Mouse (Mus musculus) hematopoietic stem cell, adult 5-6 weeks (primary cell): ENCODE measurements at regions not wholly inside any gene's neighbourhood (a gene's known extent, or its start where the extent isn't known, plus 50 kb on each side); places are given as distances from the start of the nearest gene placed in this dataset.
A peak's percentile ranks its signal among the peaks of the same experiment; 100 is the strongest.

Source experiments
- ATAC-seq, 2 experiments: fragments of 125-278 bp in 1 of 2; replicated peaks in 1 of 2; 2 replicates each; pipeline ENCODE4 v1.8.0; 2016 to 2017; ENCODE audit warnings: inconsistent platforms in 2 of 2, mild to moderate bottlenecking in 2 of 2, moderate number of reproducible peaks in 2 of 2, low read depth in 1 of 2, moderate TSS enrichment in 1 of 2; ENCODE audit not compliant: low FRiP score in 2 of 2, poor library complexity in 2 of 2, severe bottlenecking in 2 of 2, insufficient read depth in 1 of 2, low TSS enrichment in 1 of 2

- ATAC-seq: no peak
Observed at GRCm38 (mm10) chr2:108584799-108585198, 695.7 kb upstream of the Kif18a start.

- 0 out of 4 replicates have a peak, but pooled peaks of 1 of the 2 experiments have one; percentile 17 for ATAC-seq
Observed at GRCm38 (mm10) chr2:108593555-108593954, 687.0 kb upstream of the Kif18a start.

DNA sequence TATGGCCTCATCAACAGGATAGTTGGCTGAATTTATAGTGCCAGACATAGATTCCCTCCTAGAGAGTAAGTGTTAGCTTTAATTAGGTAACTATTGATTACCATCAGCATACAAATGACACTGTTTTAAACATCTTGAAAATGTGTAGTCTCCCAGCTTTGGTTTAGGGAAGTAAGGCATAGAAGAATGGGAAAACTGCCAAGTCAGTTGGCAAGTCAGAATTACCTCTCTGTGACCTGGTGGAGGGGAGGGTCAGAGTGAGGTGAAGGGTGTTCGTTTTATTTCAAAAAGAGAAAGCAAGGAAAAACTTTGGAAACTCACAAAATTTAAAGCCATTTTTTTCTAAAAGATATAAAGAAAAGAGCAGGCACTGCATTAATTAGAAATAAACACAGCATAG lies 680.2 kb upstream of the Kif18a start:
- peak; percentile 62 to 64; a peak in 1 of 4 replicates for ATAC-seq

DNA sequence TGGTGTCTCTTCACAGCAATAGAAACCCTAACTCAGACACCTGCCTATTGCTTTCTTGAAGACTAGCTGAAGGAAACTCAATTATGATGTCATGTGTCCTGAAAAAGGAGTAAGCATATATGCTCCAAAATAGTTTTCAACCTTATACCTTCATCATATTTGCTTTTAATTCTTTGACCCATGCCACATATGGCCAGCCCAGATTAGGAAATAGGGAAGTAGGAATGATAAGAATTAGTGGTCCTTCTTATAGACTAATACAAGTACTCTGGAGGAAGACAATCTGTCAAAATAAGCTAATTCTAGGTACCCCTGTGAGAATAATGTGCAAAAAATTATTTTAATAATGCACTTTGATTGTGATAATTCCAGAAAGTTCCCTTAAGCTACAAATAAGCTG lies 661.0 kb upstream of the Kif18a start:
- no peak for ATAC-seq

DNA sequence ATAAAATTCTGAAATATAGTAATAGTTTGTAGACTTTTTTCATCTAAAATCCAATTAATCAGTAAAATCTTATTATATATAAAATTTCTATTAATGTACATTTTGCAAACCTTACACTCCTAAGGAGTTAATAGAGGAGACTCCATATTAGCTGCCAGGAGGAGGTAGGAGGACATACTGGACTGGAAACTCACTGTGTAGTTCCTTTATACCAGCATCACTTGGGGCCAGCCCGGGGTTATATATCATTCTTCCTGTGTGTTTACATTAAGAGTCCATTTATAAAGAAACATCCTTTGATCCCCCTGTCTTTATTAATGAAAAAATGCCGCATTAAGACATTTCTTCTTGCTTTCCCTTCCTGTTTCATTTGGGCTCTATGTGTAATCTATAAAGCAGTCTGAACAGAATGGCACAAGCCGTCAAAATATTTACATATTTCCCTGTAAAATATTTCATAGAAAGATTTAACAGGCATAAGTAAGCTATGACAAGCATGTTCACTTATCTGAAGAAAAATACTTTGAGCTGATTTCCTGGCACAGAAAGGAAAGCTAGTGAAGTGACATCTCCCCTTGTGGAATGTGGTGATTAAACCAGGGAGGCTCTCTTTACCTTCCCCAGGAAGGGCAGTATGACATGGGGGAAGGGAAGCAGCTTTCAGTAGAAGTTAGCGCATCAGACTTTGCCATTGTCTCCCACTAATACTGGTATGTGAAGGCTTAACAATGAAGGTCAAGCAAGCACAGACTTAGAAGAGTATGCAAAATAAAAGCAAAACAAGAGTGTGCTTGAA lies 658.0 kb upstream of the Kif18a start:
- no peak for ATAC-seq

GRCm38 (mm10) chr2:108635644-108636043 lies 644.9 kb upstream of the Kif18a start:
- no peak for ATAC-seq

DNA sequence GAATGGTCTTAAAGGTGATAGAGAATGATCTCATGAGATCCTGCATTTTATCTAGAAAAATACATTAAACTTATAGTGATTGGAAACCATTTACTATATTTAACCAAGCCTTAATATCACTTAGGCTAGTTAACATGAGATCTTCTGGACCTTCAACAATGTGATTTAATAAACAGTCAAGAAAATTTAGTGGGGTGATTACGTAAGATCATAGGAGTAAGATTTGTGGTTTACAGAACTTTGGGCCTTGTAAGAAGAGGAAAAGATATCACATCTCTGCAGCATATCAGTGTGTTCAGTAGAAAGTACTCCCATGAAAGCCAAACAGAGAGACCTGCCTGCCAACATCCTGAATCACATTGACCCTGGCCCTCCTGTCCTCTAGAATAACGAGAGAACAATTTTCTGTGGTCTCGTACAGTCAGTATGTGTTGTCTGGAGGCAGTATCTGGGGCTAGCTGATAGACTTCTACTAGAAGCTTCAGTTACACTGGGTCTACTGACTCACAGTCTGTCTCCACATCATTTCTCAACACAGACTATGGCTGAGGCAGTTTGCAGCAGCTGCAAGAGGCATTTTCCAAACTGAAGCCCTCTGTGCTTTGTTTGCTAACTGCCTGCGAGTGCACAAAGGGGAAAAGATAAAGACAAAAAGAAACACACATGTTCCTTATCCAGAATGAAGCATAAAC lies 619.7 kb upstream of the Kif18a start:
- no peak for ATAC-seq

DNA sequence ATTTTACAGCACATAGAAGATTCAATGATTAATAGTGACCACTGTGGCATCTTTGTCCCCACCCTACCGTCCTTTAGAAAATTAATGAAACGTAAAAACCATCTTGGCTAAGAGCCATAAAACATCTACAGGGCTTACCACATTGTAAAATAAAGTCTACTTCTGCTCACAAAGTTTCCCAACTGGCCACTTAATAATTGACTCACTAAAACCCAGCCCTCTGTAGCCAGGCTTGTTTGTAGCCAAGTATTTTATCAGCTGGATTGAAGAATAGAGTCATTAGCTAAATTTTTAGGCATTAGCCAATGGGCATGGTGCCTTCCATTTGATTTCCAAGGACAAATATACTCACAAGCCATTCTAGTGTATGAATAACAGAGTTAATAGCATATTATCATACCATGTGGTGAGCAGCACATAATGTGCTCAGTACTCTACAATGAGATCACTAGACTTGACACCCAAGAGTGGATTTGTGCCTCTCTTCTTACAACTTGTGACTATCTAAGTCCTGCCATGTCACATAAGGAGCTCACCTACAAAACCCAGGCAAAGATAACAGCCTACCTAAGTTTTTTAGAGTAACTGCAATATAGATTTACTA lies 602.7 kb upstream of the Kif18a start:
- ATAC-seq: no peak

DNA sequence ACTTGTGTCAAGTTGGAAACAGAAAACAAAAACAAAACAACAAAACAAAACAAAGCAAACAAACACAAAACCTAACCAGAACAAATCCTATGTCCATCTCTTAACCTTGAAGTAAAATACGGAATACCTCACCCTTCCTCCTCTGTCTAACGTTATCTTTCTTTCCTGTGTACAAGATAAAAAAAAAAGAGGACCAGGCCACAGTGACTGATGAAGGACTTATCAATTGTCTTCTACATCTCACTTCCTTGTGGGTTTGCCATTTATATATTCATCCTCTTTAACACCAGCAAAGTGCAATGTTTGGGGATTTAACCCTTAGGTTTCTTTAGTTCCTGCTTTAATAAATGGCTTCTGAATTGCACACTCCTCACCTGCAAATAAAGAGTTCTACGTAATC lies 599.0 kb upstream of the Kif18a start:
- ATAC-seq: no peak

DNA sequence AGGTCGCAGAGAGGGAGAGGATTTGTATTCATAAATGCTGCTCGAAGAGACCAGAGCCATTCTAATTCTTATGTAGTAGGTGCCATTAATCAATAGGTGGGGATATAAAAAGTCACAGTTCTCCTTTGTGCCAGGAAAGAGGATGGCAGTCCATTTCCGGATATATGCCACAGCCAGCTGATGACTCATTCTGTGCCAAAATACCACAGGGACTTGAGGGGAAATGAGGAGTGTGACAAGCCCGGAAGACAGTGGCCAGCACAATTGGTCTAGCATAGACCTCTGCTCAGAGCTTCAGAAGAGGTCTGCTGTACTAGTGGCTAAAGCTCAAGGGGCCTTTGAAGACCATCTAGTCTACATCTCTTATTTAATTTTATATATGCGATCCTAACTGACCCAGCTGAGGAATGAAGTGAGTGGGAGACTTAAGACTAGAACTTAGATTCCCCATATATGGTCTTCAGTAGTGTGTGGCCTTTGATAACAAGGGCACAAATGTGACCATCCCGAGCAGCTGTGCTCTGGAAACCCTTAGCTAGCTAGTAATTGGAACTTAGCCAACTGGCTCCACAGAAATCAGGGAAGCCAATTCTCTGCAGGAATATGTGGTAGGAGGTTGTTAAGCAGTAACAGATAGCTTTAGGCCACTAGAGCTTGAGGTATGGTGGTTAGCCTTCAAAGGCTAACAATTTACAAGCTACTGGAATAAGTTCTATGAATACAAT lies 594.4 kb upstream of the Kif18a start:
- ATAC-seq: peak; percentile 92 to 96

DNA sequence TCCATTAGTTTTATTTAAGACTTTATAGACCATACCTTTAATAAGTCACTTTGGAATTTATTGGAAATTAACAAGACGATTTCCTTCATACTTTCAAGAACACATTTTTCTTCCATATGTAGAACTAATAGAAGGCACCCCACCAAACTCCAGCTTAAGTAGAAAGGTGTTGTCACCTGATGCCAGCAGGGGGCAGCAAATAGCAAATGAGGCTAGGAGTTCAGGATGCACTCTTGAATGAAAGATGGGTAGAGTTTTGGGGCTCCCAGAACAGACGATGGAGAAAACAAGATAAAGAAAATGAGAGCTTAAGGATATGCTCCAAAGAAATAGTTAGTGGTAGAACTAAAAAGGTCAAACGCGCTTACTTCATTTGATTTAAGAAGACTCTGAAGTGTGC lies 590.4 kb upstream of the Kif18a start:
- peak; percentile 46 to 56; a peak in 1 of 4 replicates for ATAC-seq

DNA sequence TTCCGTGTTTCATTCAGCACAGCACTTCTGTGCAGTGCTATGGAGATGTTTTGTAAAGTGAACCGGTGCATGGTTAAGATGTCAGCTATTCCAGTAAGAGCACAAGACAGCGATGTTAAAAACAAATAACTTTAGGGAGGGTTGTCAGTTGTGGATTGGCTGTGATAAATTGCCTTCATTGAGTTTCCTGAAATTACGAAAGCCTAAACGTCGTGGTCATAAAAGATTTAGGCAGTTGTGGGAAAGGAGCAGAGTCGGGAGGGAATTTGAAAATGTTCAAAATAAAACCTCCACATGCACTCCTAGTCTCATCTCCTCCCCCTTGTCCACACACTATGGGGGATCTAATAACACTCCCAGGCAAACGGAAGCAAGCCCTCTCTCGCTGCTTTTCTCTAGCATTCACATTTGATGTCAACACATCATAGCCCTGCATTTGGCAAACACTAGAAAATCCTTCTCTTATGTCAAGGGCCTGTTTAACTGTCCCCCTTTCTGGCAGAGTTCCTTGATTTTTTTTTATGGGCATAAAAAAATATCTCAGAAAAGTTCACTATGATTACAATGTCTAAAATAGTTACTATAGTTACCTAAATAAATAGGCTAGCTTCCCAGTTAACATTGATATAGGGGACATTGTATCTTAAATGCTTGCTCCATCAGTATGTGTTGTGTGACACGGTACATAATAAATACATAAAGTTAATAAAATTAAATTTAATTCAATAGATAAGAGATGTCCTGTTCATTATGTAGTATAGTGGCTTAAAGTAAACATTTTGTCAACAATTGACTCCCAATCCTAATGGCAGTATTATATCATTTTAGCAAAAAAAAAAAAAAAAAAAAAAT lies 589.2 kb upstream of the Kif18a start:
- ATAC-seq: no peak

DNA sequence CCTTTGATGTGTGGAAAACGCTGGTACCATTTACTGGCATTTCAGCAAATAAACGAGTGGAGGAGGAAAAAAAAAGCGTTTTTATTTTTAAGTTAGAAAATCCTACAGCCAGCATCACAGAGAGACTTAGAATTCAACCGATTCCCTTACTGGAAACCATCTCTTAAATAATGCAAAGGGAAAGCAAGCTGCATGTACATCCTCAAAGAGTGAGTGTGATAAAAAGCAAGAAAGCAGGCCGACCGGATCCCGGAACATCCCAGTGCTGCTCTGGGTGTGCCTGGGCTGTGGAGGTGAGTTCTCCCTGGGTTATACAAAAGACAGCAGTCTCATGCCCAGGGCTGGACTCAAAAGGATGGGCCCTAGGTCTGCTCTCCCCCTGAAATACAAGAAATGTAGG lies 579.2 kb upstream of the Kif18a start:
- ATAC-seq: no peak

- ATAC-seq: no peak
Observed at GRCm38 (mm10) chr2:108707856-108708855, 572.4 kb upstream of the Kif18a start.

- no peak for ATAC-seq
Observed at GRCm38 (mm10) chr2:108742079-108742478, 538.5 kb upstream of the Kif18a start.

DNA sequence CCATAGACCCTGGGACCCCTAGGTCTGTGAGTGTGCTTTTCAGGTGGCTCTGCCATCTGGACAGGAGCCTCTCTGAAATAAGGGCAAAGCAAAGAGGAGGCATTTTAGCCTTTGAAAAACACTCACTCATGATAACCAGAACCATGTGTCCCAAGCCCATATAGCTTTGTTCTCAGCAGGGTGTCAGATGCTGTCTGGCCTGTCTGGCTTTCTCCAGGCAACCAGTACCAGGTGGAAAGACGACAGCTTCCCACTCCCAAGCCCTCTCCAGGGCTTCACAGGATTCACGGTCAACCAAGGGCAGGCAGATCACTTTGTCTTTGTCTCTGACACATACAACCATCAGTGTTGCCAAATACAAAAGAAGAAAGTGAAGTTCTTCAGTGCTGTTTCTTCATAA lies 537.0 kb upstream of the Kif18a start:
- no peak for ATAC-seq
